Mouse (Mus musculus): ENCODE measurements around the gene Cox14. TPM values are rescaled to one million over a fixed set of nuclear protein-coding genes. Genes with fewer than 3 reads are reported as not detected.

Gene Cox14
- polyA plus RNA-seq, 1 experiment from 2014 or later, result 181 TPM

Other genes starting within 250 kb of the Cox14 start
- 22.2 and 23.8 TPM in 2 replicates for gene Faim2, start 197.5 kb upstream of the Cox14 start, polyA plus RNA-seq (2015; fragmentation: Nextera tagmentation; extraction: Ambion mirVana)
- not detected in 2 replicates for gene Aqp2, start 146.6 kb upstream of the Cox14 start, polyA plus RNA-seq (2015; fragmentation: Nextera tagmentation; extraction: Ambion mirVana)
- gene Aqp5, start 134.8 kb upstream of the Cox14 start, polyA plus RNA-seq (2015; fragmentation: Nextera tagmentation; extraction: Ambion mirVana), result 1.9 and 2.3 TPM in 2 replicates
- 3.5 and 3.6 TPM in 2 replicates for gene Aqp6, start 124.2 kb upstream of the Cox14 start, polyA plus RNA-seq (2015; fragmentation: Nextera tagmentation; extraction: Ambion mirVana)
- gene Racgap1, start 74.0 kb upstream of the Cox14 start, polyA plus RNA-seq (2015; fragmentation: Nextera tagmentation; extraction: Ambion mirVana), result 130 and 133 TPM in 2 replicates
- 76.0 and 77.8 TPM in 2 replicates for gene Asic1, start 55.2 kb upstream of the Cox14 start, polyA plus RNA-seq (2015; fragmentation: Nextera tagmentation; extraction: Ambion mirVana)
- gene Smarcd1, start 23.5 kb upstream of the Cox14 start, polyA plus RNA-seq (2015; fragmentation: Nextera tagmentation; extraction: Ambion mirVana), result 117 and 134 TPM in 2 replicates
- gene Gm17349, start 20.1 kb upstream of the Cox14 start, polyA plus RNA-seq (2015; fragmentation: Nextera tagmentation; extraction: Ambion mirVana), result not detected in 2 replicates
- gene Gpd1, start 8.1 kb upstream of the Cox14 start, polyA plus RNA-seq (2015; fragmentation: Nextera tagmentation; extraction: Ambion mirVana), result 1.6 and 1.8 TPM in 2 replicates
- gene Cers5, start 47.3 kb downstream of the Cox14 start, polyA plus RNA-seq (2015; fragmentation: Nextera tagmentation; extraction: Ambion mirVana), result 77.2 and 77.6 TPM in 2 replicates
- 28.4 and 35.5 TPM in 2 replicates for gene Lima1, start 149.8 kb downstream of the Cox14 start, polyA plus RNA-seq (2015; fragmentation: Nextera tagmentation; extraction: Ambion mirVana)
- gene Fam186a, start 241.4 kb downstream of the Cox14 start, polyA plus RNA-seq (2015; fragmentation: Nextera tagmentation; extraction: Ambion mirVana), result not detected in 2 replicates
- gene Larp4, start 244.4 kb downstream of the Cox14 start, polyA plus RNA-seq (2015; fragmentation: Nextera tagmentation; extraction: Ambion mirVana), result 21.9 and 26.0 TPM in 2 replicates